Mouse (Mus musculus) sigmoid colon, adult 10 weeks (tissue): ENCODE measurements around the gene Kmt5b. TPM values are rescaled to one million over a fixed set of nuclear protein-coding genes. Genes with fewer than 3 reads are reported as not detected.

Experiments used
- polyA plus RNA-seq: library from polyadenylated mRNA; stranded (reverse); fragments of 350-450 nt; fragmentation: Illumina TruSeq; extraction: RNeasy Lipid Tissue Mini Kit (QIAGEN cat#74804); gene quantifications from one replicate; pipeline ENCODE4 v1.2.3, GENCODE M21; 2014; ENCODE audit warnings: low read depth, low replicate concordance

Kmt5b gene
- 242 TPM for polyA plus RNA-seq

DNA sequence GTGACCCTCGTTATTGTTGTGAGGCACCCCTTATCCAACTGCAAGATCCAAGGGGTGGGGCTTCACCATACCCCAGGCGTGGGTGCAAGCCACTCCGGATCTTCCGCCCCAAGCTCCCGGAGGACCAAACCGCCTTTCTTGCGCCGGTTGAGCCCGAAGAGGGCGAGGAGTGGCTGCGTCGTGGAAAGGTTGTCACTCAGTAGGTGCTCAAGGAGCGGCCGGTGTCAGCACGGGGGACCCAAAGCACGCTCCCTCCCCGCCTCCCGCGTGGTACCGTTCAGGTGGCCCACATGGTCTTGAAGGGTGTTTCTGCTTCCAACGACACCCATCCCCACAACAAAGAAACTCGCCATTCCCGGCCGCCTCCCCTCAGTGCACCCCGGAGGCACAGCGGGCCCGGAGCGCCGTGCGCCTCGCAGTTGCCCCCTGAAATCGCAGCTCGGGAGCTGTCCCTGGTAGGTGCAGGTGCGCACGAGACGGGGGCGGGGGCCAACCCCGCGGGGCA is at the start of gene Kmt5b:
Kmt5b (plus strand) TSS at position 146 of the 505 bp plus-strand sequence.

GRCm38 (mm10) chr19:3851502-3851962 is 84.3 kb downstream of the Kmt5b start, which contains the start of gene Chka:
Chka (plus strand) TSS chr19:3851773.

Other genes with a start within 250 kb of the Kmt5b start
- 213 TPM for gene Ppp6r3, start 191.7 kb upstream of the Kmt5b start, polyA plus RNA-seq
- gene Lrp5, start 80.9 kb upstream of the Kmt5b start, polyA plus RNA-seq: 0.69 TPM
- gene 1810055G02Rik, start 59.1 kb upstream of the Kmt5b start, polyA plus RNA-seq: 3.1 TPM
- 66.4 TPM for gene Chka, start 84.4 kb downstream of the Kmt5b start, polyA plus RNA-seq
- 3.8 TPM for gene Tcirg1, start 139.7 kb downstream of the Kmt5b start, polyA plus RNA-seq
- 5.1 TPM for gene Ndufs8, start 145.4 kb downstream of the Kmt5b start, polyA plus RNA-seq
- 0.50 TPM for gene Aldh3b1, start 162.4 kb downstream of the Kmt5b start, polyA plus RNA-seq
- gene Unc93b1, start 167.8 kb downstream of the Kmt5b start, polyA plus RNA-seq: 1.8 TPM
- gene Aldh3b3, start 191.2 kb downstream of the Kmt5b start, polyA plus RNA-seq: not detected
- 0.44 TPM for gene Aldh3b2, start 204.9 kb downstream of the Kmt5b start, polyA plus RNA-seq
- 1.1 TPM for gene Acy3, start 219.1 kb downstream of the Kmt5b start, polyA plus RNA-seq
- gene Tbx10, start 225.3 kb downstream of the Kmt5b start, polyA plus RNA-seq: not detected
- not detected for gene Nudt8, start 233.2 kb downstream of the Kmt5b start, polyA plus RNA-seq
- 0.47 TPM for gene Gm49405, start 233.2 kb downstream of the Kmt5b start, polyA plus RNA-seq
- not detected for gene Doc2g, start 235.9 kb downstream of the Kmt5b start, polyA plus RNA-seq
- gene Ndufv1, start 245.4 kb downstream of the Kmt5b start, polyA plus RNA-seq: 8.4 TPM